ENCODE assay signal across 14 mouse cellular contexts in genomic region chr9:13699061-13699780, GRCm38 (mm10). TPM values are rescaled to one million over a fixed set of nuclear protein-coding genes. Genes with fewer than 3 reads are reported as not detected.
DNase-seq lines count a peak whose midpoint lies in the region; ATAC-seq and TF ChIP-seq lines count a peak whose summit lies in the region.
"Had no signal": no experiment of that assay in that cellular context is flagged by ENCODE, and none has a peak within 500 bp of the region (broad histone marks: within the 10 kb centered on the region; RNA-seq: fewer than 3 reads in every experiment).

No protein-coding gene starts in this region.

- H3K36me3 ChIP-seq in ES-Bruce4 (ENCODE audit: control insufficient read depth, insufficient read depth, low read length, poor library complexity, severe bottlenecking) = no peaks in the 10 kb centered on the region
- no peaks in the 10 kb centered on the region for H3K36me3 ChIP-seq in embryonic facial prominence, embryonic 11.5 days (replicated peaks; ENCODE audit: control insufficient read depth, insufficient read depth, low read depth, low read length)
- H3K36me3 ChIP-seq in hindbrain, embryonic 13.5 days = peaks cover 20% of the 10 kb centered on the region
- no peaks in the 10 kb centered on the region for H3K36me3 ChIP-seq in midbrain, embryonic 16.5 days (ENCODE audit: control insufficient read depth, insufficient read depth, low read length)
- peaks cover 9% of the 10 kb centered on the region; the same call in 1 of the 2 replicates for H3K36me3 ChIP-seq in kidney, embryonic 16.5 days (ENCODE audit: insufficient read depth, low read length)
- H3K36me3 ChIP-seq: liver, embryonic 15.5 days had no signal

- no peak for TF ChIP-seq POLR2A in ES-Bruce4 (IDR thresholded peaks at IDR 0.05; ENCODE audit: insufficient read depth, low read length)

- 39% methylated on average over 14 of the region's 14 CpGs for WGBS in embryonic facial prominence, embryonic 11.5 days
- WGBS in hindbrain, embryonic 13.5 days = 18% methylated on average over 14 of the region's 14 CpGs
- WGBS in midbrain, embryonic 16.5 days = 15% methylated on average over 14 of the region's 14 CpGs
- WGBS in kidney, embryonic 16.5 days = 45% methylated on average over 14 of the region's 14 CpGs

- 0 out of 2 replicates have a peak, but pooled peaks have one; percentile 56 for ATAC-seq in embryonic facial prominence, embryonic 11.5 days (replicated peaks; ENCODE audit: insufficient number of reproducible peaks, low FRiP score, low TSS enrichment, low read depth)
- ATAC-seq in hindbrain, embryonic 13.5 days (ENCODE audit: low FRiP score) = peak; percentile 82
- ATAC-seq in midbrain, embryonic 16.5 days = peak; percentile 86
- no peak for ATAC-seq in kidney, embryonic 16.5 days (ENCODE audit: low FRiP score, low TSS enrichment)

- TF ChIP-seq CTCF in ES-Bruce4 (IDR thresholded peaks at IDR 0.05; ENCODE audit: low read depth, low read length) = no peak

- no peaks in the 10 kb centered on the region for H3K27me3 ChIP-seq in ES-Bruce4 (ENCODE audit: control insufficient read depth, insufficient read depth, low read length, poor library complexity, severe bottlenecking)
- no peaks in the 10 kb centered on the region for H3K27me3 ChIP-seq in embryonic facial prominence, embryonic 11.5 days (ENCODE audit: control insufficient read depth, insufficient read depth, low read length)
- no peaks in the 10 kb centered on the region for H3K27me3 ChIP-seq in hindbrain, embryonic 13.5 days
- no peaks in the 10 kb centered on the region for H3K27me3 ChIP-seq in midbrain, embryonic 16.5 days (ENCODE audit: control insufficient read depth, insufficient read depth, low read depth, low read length)
- H3K27me3 ChIP-seq in kidney, embryonic 16.5 days (ENCODE audit: insufficient read depth, low read length) = no peaks in the 10 kb centered on the region
- H3K27me3 ChIP-seq: liver, embryonic 15.5 days had no signal

- H3K9me3 ChIP-seq in ES-Bruce4 (replicated peaks; ENCODE audit: control insufficient read depth, insufficient read depth, low read length, poor library complexity, severe bottlenecking) = no peaks in the 10 kb centered on the region
- H3K9me3 ChIP-seq in embryonic facial prominence, embryonic 11.5 days (replicated peaks; ENCODE audit: control insufficient read depth, low read length) = no peaks in the 10 kb centered on the region
- no peaks in the 10 kb centered on the region for H3K9me3 ChIP-seq in hindbrain, embryonic 13.5 days
- no peaks in the 10 kb centered on the region for H3K9me3 ChIP-seq in midbrain, embryonic 16.5 days (replicated peaks; ENCODE audit: control insufficient read depth, low read length, poor library complexity, severe bottlenecking)
- no peaks in the 10 kb centered on the region for H3K9me3 ChIP-seq in kidney, embryonic 16.5 days (ENCODE audit: low read length)
- H3K9me3 ChIP-seq: liver, embryonic 15.5 days had no signal

- H3K27ac ChIP-seq in ES-Bruce4 (ENCODE audit: insufficient read depth, low read length) = peak overlapping the region; percentile 98
- H3K27ac ChIP-seq in embryonic facial prominence, embryonic 11.5 days (replicated peaks; ENCODE audit: low read depth, low read length) = no peak overlapping the region
- H3K27ac ChIP-seq in hindbrain, embryonic 13.5 days = peak overlapping the region; percentile 74
- H3K27ac ChIP-seq in midbrain, embryonic 16.5 days (ENCODE audit: low read length) = peak overlapping the region; percentile 34; the same call in 1 of the 2 replicates
- H3K27ac ChIP-seq in kidney, embryonic 16.5 days (ENCODE audit: low read length) = no peak overlapping the region
- H3K27ac ChIP-seq: layer of hippocampus, adult 2 months; liver, embryonic 15.5 days; macrophage had no signal

- peak; percentile 93 for TF ChIP-seq EP300 in ES-Bruce4 (IDR thresholded peaks at IDR 0.05; ENCODE audit: insufficient read depth, low read depth, low read length)

- no peak overlapping the region for H3K9ac ChIP-seq in ES-Bruce4 (ENCODE audit: low read depth, poor library complexity, severe bottlenecking)
- no peak overlapping the region for H3K9ac ChIP-seq in embryonic facial prominence, embryonic 11.5 days (replicated peaks; ENCODE audit: low read length)
- H3K9ac ChIP-seq in hindbrain, embryonic 13.5 days = no peak overlapping the region
- no peak overlapping the region for H3K9ac ChIP-seq in midbrain, embryonic 16.5 days (ENCODE audit: low read depth, low read length)
- no peak overlapping the region for H3K9ac ChIP-seq in kidney, embryonic 16.5 days (replicated peaks; ENCODE audit: low read length)
- H3K9ac ChIP-seq: liver, embryonic 15.5 days had no signal

- H3K4me2 ChIP-seq in embryonic facial prominence, embryonic 11.5 days (ENCODE audit: low read depth, low read length) = no peak overlapping the region
- no peak overlapping the region for H3K4me2 ChIP-seq in hindbrain, embryonic 13.5 days
- no peak overlapping the region for H3K4me2 ChIP-seq in midbrain, embryonic 16.5 days (ENCODE audit: low read length)
- H3K4me2 ChIP-seq in kidney, embryonic 16.5 days (replicated peaks; ENCODE audit: low read depth, low read length) = no peak overlapping the region
- H3K4me2 ChIP-seq: liver, embryonic 15.5 days had no signal

- no peak overlapping the region for H3K4me3 ChIP-seq in ES-Bruce4 (ENCODE audit: low read depth, low read length)
- H3K4me3 ChIP-seq in embryonic facial prominence, embryonic 11.5 days (ENCODE audit: low read depth, low read length) = no peak overlapping the region
- no peak overlapping the region for H3K4me3 ChIP-seq in hindbrain, embryonic 13.5 days
- no peak overlapping the region for H3K4me3 ChIP-seq in midbrain, embryonic 16.5 days (ENCODE audit: low read depth, low read length)
- H3K4me3 ChIP-seq in kidney, embryonic 16.5 days (ENCODE audit: low read length) = no peak overlapping the region
- H3K4me3 ChIP-seq: layer of hippocampus, adult 2 months; liver, embryonic 15.5 days had no signal

- no peak for DNase-seq in embryonic facial prominence, embryonic 11.5 days (ENCODE audit: low spot score)
- no peak for DNase-seq in thymus, postnatal 14 days
- no peak for DNase-seq in spleen, adult 18-20 months
- no peak for DNase-seq in yolk sac, embryonic 10.5 days (ENCODE audit: low spot score)
- DNase-seq: heart, postnatal 10 days; kidney, adult 2 months; right cerebral cortex, postnatal 25 days had no signal

- H3K4me1 ChIP-seq in ES-Bruce4 (ENCODE audit: control insufficient read depth, insufficient read depth, low read length) = peaks cover 11% of the 10 kb centered on the region
- H3K4me1 ChIP-seq in embryonic facial prominence, embryonic 11.5 days (ENCODE audit: control insufficient read depth, insufficient read depth, low read length) = no peaks in the 10 kb centered on the region
- H3K4me1 ChIP-seq in hindbrain, embryonic 13.5 days (replicated peaks) = peaks cover 10% of the 10 kb centered on the region; the same call in 1 of the 2 replicates
- H3K4me1 ChIP-seq in midbrain, embryonic 16.5 days (ENCODE audit: control insufficient read depth, insufficient read depth, low read length) = peaks cover 2% of the 10 kb centered on the region; the same call in 1 of the 2 replicates
- no peaks in the 10 kb centered on the region for H3K4me1 ChIP-seq in kidney, embryonic 16.5 days (ENCODE audit: insufficient read depth, low read length)
- H3K4me1 ChIP-seq: liver, embryonic 15.5 days had no signal

RNA-seq across cellular contexts. Expression of gene Mtmr2, which starts 49.0 kb away (rescaled TPM):
- polyA plus RNA-seq in ES-Bruce4 (2011; ENCODE audit: insufficient read depth, insufficient read length, low read depth, missing spikeins) = 48.8 and 56.4 TPM in 2 replicates
- 89.5 and 90.1 TPM in 2 replicates for polyA plus RNA-seq in embryonic facial prominence, embryonic 11.5 days (2014; fragmentation: Nextera tagmentation; extraction: Ambion mirVana)
- 54.9 and 57.8 TPM in 2 replicates for polyA plus RNA-seq in hindbrain, embryonic 13.5 days (2015; fragmentation: Nextera tagmentation; extraction: Ambion mirVana)
- 56.5 and 57.9 TPM in 2 replicates for polyA plus RNA-seq in midbrain, embryonic 16.5 days (2015; fragmentation: Nextera tagmentation; extraction: Ambion mirVana)
- polyA plus RNA-seq in kidney, embryonic 16.5 days (2015; fragmentation: Nextera tagmentation; extraction: Ambion mirVana) = 87.7 and 92.1 TPM in 2 replicates

Comparison
In these comparisons a context has a peak if more than half of its experiments do, and no peak if none do; other contexts are left out.
1. H3K27ac ChIP-seq: peak in ES-Bruce4 (single experiment), hindbrain, embryonic 13.5 days (single experiment) and midbrain, embryonic 16.5 days (single experiment); none in embryonic facial prominence, embryonic 11.5 days (single experiment) and kidney, embryonic 16.5 days (single experiment).